Mouse (Mus musculus) ES-E14 (cell line): ENCODE results near the gene 1700019D03Rik. TPM values are rescaled to one million over a fixed set of nuclear protein-coding genes. Genes with fewer than 3 reads are reported as not detected.

Source experiments
- DNase-seq: peaks from one replicate; pipeline ENCODE4 v3.0.0-alpha.2; 2013; ENCODE audit warnings: low read depth, low spot score
- H3K27ac ChIP-seq: 2 replicates; pipeline ENCODE4 v1.5.1; 2012; ENCODE audit warnings: low read depth, mild to moderate bottlenecking, low read length, moderate library complexity, mixed read lengths; ENCODE audit not compliant: poor library complexity, insufficient read depth, severe bottlenecking
- H3K36me3 ChIP-seq: 2 replicates; pipeline ENCODE4 v1.6.1; 2012; ENCODE audit warnings: mild to moderate bottlenecking, low read length, moderate library complexity, mixed read lengths; ENCODE audit not compliant: control insufficient read depth, poor library complexity, insufficient read depth, severe bottlenecking
- H3K4me1 ChIP-seq, 2 experiments: fragments of 150-350 bp in 1 of 2; sonication (generic) in 1 of 2; 2 replicates each; pipeline ENCODE4 v1.6.1; 2012; ENCODE audit warnings: low read length in 2 of 2, mild to moderate bottlenecking in 1 of 2, mixed read lengths in 1 of 2; ENCODE audit not compliant: control insufficient read depth in 2 of 2, insufficient read depth in 2 of 2, poor library complexity in 1 of 2
- H3K4me3 ChIP-seq, 2 experiments: fragments of 150-350 bp in 1 of 2; sonication (generic) in 1 of 2; 2 replicates each; pipeline ENCODE4 v1.5.1; 2012; ENCODE audit warnings: low read length in 2 of 2, low read depth in 1 of 2, mild to moderate bottlenecking in 1 of 2, mixed read lengths in 1 of 2; ENCODE audit not compliant: insufficient read depth in 1 of 2, poor library complexity in 1 of 2, severe bottlenecking in 1 of 2
- H3K9ac ChIP-seq: 2 replicates; pipeline ENCODE4 v1.6.1; 2012; ENCODE audit warnings: low read depth, mild to moderate bottlenecking, low read length, mixed read lengths; ENCODE audit not compliant: poor library complexity, insufficient read depth, severe bottlenecking
- H3K9me3 ChIP-seq: fragments of 150-350 bp; sonication (generic); 2 replicates; pipeline ENCODE4 v1.6.1; 2012; ENCODE audit warnings: low read depth, mild to moderate bottlenecking, low read length; ENCODE audit not compliant: control insufficient read depth, insufficient read depth
- CHD2 ChIP-seq: IDR thresholded peaks from 2 replicates; pipeline ENCODE4 v1.6.1; 2014; ENCODE audit warnings: mild to moderate bottlenecking, low read depth, low read length, inconsistent platforms
- HCFC1 ChIP-seq: IDR thresholded peaks from 2 replicates; pipeline ENCODE4 v1.6.1; 2012; ENCODE audit warnings: low read length, inconsistent platforms, borderline replicate concordance; ENCODE audit not compliant: insufficient read depth
- MAFK ChIP-seq: IDR thresholded peaks from 2 replicates; pipeline ENCODE4 v1.6.1; 2014; ENCODE audit warnings: mild to moderate bottlenecking, low read depth, low read length, inconsistent platforms; ENCODE audit not compliant: insufficient read depth
- ZC3H11A ChIP-seq: IDR thresholded peaks from 2 replicates; pipeline ENCODE4 v1.6.1; 2012; ENCODE audit warnings: low read depth, mild to moderate bottlenecking, inconsistent platforms, low read length, borderline replicate concordance
- ZNF384 ChIP-seq: IDR thresholded peaks from 2 replicates; pipeline ENCODE4 v1.6.1; 2012; ENCODE audit warnings: low read depth, low read length, inconsistent platforms
- in situ Hi-C, 2 experiments: fragments of 600-800 bp; cut with MboI; formaldehyde crosslinking; loops; one replicate each; pipeline ENCODE4 v1.15.1; 2025; ENCODE audit warnings: low sequenced_read_pairs in 2 of 2, inconsistent platforms in 1 of 2; ENCODE audit not compliant: unreplicated experiment in 2 of 2
- total RNA-seq: library from RNA; depleted of rRNA; stranded (reverse); fragments of 300-350 nt; gene quantifications from 2 replicates; pipeline ENCODE4 v1.2.3, GENCODE M21; 2012

The 1700019D03Rik gene
- total RNA-seq, 1 experiment = 65.8 TPM

- in situ Hi-C loops = no loop called here
- no peak for TF ChIP-seq CHD2
- no peak for TF ChIP-seq HCFC1
- no peak for TF ChIP-seq ZNF384
- no peak for TF ChIP-seq MAFK
- no peak for TF ChIP-seq ZC3H11A
- no peak for DNase-seq
- Histone ChIP-seq H3K27ac (no peak overlapping the region), H3K9me3 (no peaks in the 10 kb centered on the region), H3K36me3 (no peaks in the 10 kb centered on the region), H3K9ac (no peak overlapping the region), H3K4me1 (no peaks in the 10 kb centered on the region), H3K4me3 (no peak overlapping the region)
Measured at GRCm38 (mm10) chr1:53060499-53060898, 40.5 kb upstream of the 1700019D03Rik start.

GRCm38 (mm10) chr1:53059106-53059505, 39.1 kb upstream of the 1700019D03Rik start:
- Histone ChIP-seq H3K4me3 (no peak overlapping the region), H3K4me1 (no peaks in the 10 kb centered on the region), H3K9ac (no peak overlapping the region), H3K27ac (no peak overlapping the region), H3K9me3 (no peaks in the 10 kb centered on the region), H3K36me3 (no peaks in the 10 kb centered on the region)
- TF ChIP-seq ZC3H11A (no peak), ZNF384 (no peak)
- DNase-seq = no peak
- in situ Hi-C loops = no loop called here

GRCm38 (mm10) chr1:53053087-53054022, 33.4 kb upstream of the 1700019D03Rik start:
- Histone ChIP-seq H3K36me3 (no peaks in the 10 kb centered on the region), H3K4me1 (no peaks in the 10 kb centered on the region), H3K9ac (no peak overlapping the region), H3K27ac (no peak overlapping the region), H3K9me3 (no peaks in the 10 kb centered on the region), H3K4me3 (no peak overlapping the region)
- in situ Hi-C loops = no loop called here
- TF ChIP-seq ZNF384 (no peak), ZC3H11A (peak; percentile 68; the same call in 1 of the 2 replicates)
- peak; percentile 40 for DNase-seq

- Histone ChIP-seq H3K36me3 (no peaks in the 10 kb centered on the region), H3K9me3 (no peaks in the 10 kb centered on the region), H3K27ac (no peak overlapping the region), H3K9ac (no peak overlapping the region), H3K4me1 (no peaks in the 10 kb centered on the region), H3K4me3 (no peak overlapping the region)
- no peak for TF ChIP-seq MAFK
- no peak for DNase-seq
- in situ Hi-C loops = no loop called here
Measured at GRCm38 (mm10) chr1:53049763-53050427, 29.9 kb upstream of the 1700019D03Rik start.

- DNase-seq = no peak
- in situ Hi-C loops = no loop called here
- Histone ChIP-seq H3K27ac (no peak overlapping the region), H3K36me3 (no peaks in the 10 kb centered on the region), H3K9me3 (no peaks in the 10 kb centered on the region), H3K4me1 (no peaks in the 10 kb centered on the region), H3K9ac (no peak overlapping the region), H3K4me3 (no peak overlapping the region)
- TF ChIP-seq MAFK (no peak), HCFC1 (no peak), ZNF384 (no peak), CHD2 (no peak)
Measured at GRCm38 (mm10) chr1:53037443-53037871, 17.5 kb upstream of the 1700019D03Rik start.
